Mouse (Mus musculus): Measurements from ENCODE around the gene Frk.
"Not testable (repeated sequence)": the region's sequence is repeated elsewhere in the genome, so short reads cannot be mapped to it uniquely, and the experiment has no call there.

The Frk gene

GRCm38 (mm10) chr10:34483297-34484013 lies at the start of gene Frk:
Gene Frk, plus strand, starts transcription at chr10:34483399.
- DNase-seq (ENCODE audit: low read depth, low spot score) = no peak

- not testable (repeated sequence) for DNase-seq (ENCODE audit: low read depth, low spot score)
These were observed 49.0 kb upstream of the Frk start for GRCm38 (mm10) chr10:34434191-34434590.

- DNase-seq (ENCODE audit: low read depth, low spot score) = no peak
These were observed 33.7 kb upstream of the Frk start for GRCm38 (mm10) chr10:34449469-34449868.

- no peak for DNase-seq (ENCODE audit: low read depth, low spot score)
These were observed 21.7 kb upstream of the Frk start for GRCm38 (mm10) chr10:34461451-34461850.

- no peak for DNase-seq (ENCODE audit: low read depth, low spot score)
These were observed 18.9 kb upstream of the Frk start for GRCm38 (mm10) chr10:34464321-34464720.

GRCm38 (mm10) chr10:34469037-34469436 lies 14.2 kb upstream of the Frk start:
- DNase-seq (ENCODE audit: low read depth, low spot score) = no peak

GRCm38 (mm10) chr10:34479942-34480455 lies 3.2 kb upstream of the Frk start:
- DNase-seq (ENCODE audit: low read depth, low spot score) = no peak

- DNase-seq (ENCODE audit: low read depth, low spot score) = no peak
These were observed 814 bp downstream of the Frk start for GRCm38 (mm10) chr10:34484014-34484411.

- no peak for DNase-seq (ENCODE audit: low read depth, low spot score)
These were observed 1.9 kb downstream of the Frk start for GRCm38 (mm10) chr10:34485079-34485478.

- DNase-seq (ENCODE audit: low read depth, low spot score) = no peak
These were observed 24.6 kb downstream of the Frk start for GRCm38 (mm10) chr10:34507807-34508206.

- no peak for DNase-seq (ENCODE audit: low read depth, low spot score)
These were observed 25.4 kb downstream of the Frk start for GRCm38 (mm10) chr10:34508593-34508992.

GRCm38 (mm10) chr10:34509256-34509655 lies 26.1 kb downstream of the Frk start:
- no peak for DNase-seq (ENCODE audit: low read depth, low spot score)

GRCm38 (mm10) chr10:34511192-34511591 lies 28.0 kb downstream of the Frk start:
- DNase-seq (ENCODE audit: low read depth, low spot score) = no peak

- DNase-seq (ENCODE audit: low read depth, low spot score) = no peak
These were observed 29.4 kb downstream of the Frk start for GRCm38 (mm10) chr10:34512551-34512950.

GRCm38 (mm10) chr10:34525598-34525997 lies 42.4 kb downstream of the Frk start:
- no peak for DNase-seq (ENCODE audit: low read depth, low spot score)

GRCm38 (mm10) chr10:34531766-34532165 lies 48.6 kb downstream of the Frk start:
- no peak for DNase-seq (ENCODE audit: low read depth, low spot score)

- DNase-seq (ENCODE audit: low read depth, low spot score) = no peak
These were observed 49.3 kb downstream of the Frk start for GRCm38 (mm10) chr10:34532507-34532906.

- no peak for DNase-seq (ENCODE audit: low read depth, low spot score)
These were observed 57.5 kb downstream of the Frk start for GRCm38 (mm10) chr10:34540687-34541086.

- no peak for DNase-seq (ENCODE audit: low read depth, low spot score)
These were observed 58.7 kb downstream of the Frk start for GRCm38 (mm10) chr10:34541717-34542490.

GRCm38 (mm10) chr10:34550612-34551011 lies 67.4 kb downstream of the Frk start:
- no peak for DNase-seq (ENCODE audit: low read depth, low spot score)

- no peak for DNase-seq (ENCODE audit: low read depth, low spot score)
These were observed 68.4 kb downstream of the Frk start for GRCm38 (mm10) chr10:34551636-34552035.

- no peak for DNase-seq (ENCODE audit: low read depth, low spot score)
These were observed 80.4 kb downstream of the Frk start for GRCm38 (mm10) chr10:34563518-34564176.

Measured in brain, embryonic 18.5 days (tissue).